ENCODE assay signal across 8 mouse cellular contexts in genomic region chr6:86141820-86142219, GRCm38 (mm10). TPM values are rescaled to one million over a fixed set of nuclear protein-coding genes. Genes with fewer than 3 reads are reported as not detected.
DNase-seq lines count a peak whose midpoint lies in the region; ATAC-seq and TF ChIP-seq lines count a peak whose summit lies in the region.

No protein-coding gene starts in this region.

- no peaks in the 10 kb centered on the region for H3K36me3 ChIP-seq in CH12.LX (replicated peaks in 1 of 2; ENCODE audit: control insufficient read depth in 1 of 2, insufficient read depth in 1 of 2, low read length in 1 of 2)
- H3K36me3 ChIP-seq in forebrain, embryonic 12.5 days (replicated peaks), result no peaks in the 10 kb centered on the region

- no peak for TF ChIP-seq EP300 in CH12.LX (IDR thresholded peaks at IDR 0.05; ENCODE audit: low read length)

- H3K9me3 ChIP-seq in CH12.LX (replicated peaks; ENCODE audit: low read length), result peaks cover 8% of the 10 kb centered on the region
- no peaks in the 10 kb centered on the region for H3K9me3 ChIP-seq in forebrain, embryonic 12.5 days

- H3K9ac ChIP-seq in CH12.LX (ENCODE audit: insufficient read depth, low read depth), result no peak overlapping the region
- no peak overlapping the region for H3K9ac ChIP-seq in forebrain, embryonic 12.5 days

- H3K27ac ChIP-seq in CH12.LX (ENCODE audit: insufficient read depth, low read depth), result no peak overlapping the region
- H3K27ac ChIP-seq in forebrain, embryonic 12.5 days, result no peak overlapping the region

- dilution Hi-C loops in CH12.LX (cut with MboI; ENCODE audit: extremely low pct_ligation_motif_present, extremely low pct_unique_long_range_greater_than_20kb, low sequenced_read_pairs), result no loop called here

- H3K4me2 ChIP-seq in CH12.LX (ENCODE audit: insufficient read depth, low read depth, poor library complexity, severe bottlenecking), result no peak overlapping the region
- no peak overlapping the region for H3K4me2 ChIP-seq in forebrain, embryonic 12.5 days

- no peaks in the 10 kb centered on the region for H3K4me1 ChIP-seq in CH12.LX (ENCODE audit: control insufficient read depth in 1 of 2, insufficient read depth in 2 of 2)
- peaks cover 2% of the 10 kb centered on the region; the same call in 1 of the 2 replicates for H3K4me1 ChIP-seq in forebrain, embryonic 12.5 days

- TF ChIP-seq RAD21 in CH12.LX (IDR thresholded peaks at IDR 0.05; ENCODE audit: low read depth, low read length), result peak; percentile 21

- peaks cover 51% of the 10 kb centered on the region for H3K27me3 ChIP-seq in CH12.LX (replicated peaks)
- no peaks in the 10 kb centered on the region for H3K27me3 ChIP-seq in forebrain, embryonic 12.5 days

- peak; percentile 39 for DNase-seq in 3134 (ENCODE audit: extremely low read depth, insufficient read length, low spot score)
- DNase-seq in CH12.LX (ENCODE audit: extremely low read depth), result peak; percentile 44
- peak; percentile 92 for DNase-seq in brain, embryonic 14.5 days (ENCODE audit: low read depth)
- DNase-seq in kidney, postnatal 10 days, result peak; percentile 87
- peak; percentile 69 for DNase-seq in lung, postnatal 25 days (ENCODE audit: low spot score)
- DNase-seq in right cerebral cortex, postnatal 4 days, result peak; percentile 82

- 14% methylated on average over 3 of the region's 3 CpGs for WGBS in forebrain, embryonic 12.5 days

- peak; percentile 36; the same call in 1 of the 2 replicates for ATAC-seq in forebrain, embryonic 12.5 days (ENCODE audit: low FRiP score)
- no peak for ATAC-seq in monocyte, adult 5-6 weeks (replicated peaks; ENCODE audit: insufficient number of reproducible peaks, low FRiP score, low TSS enrichment, poor library complexity, severe bottlenecking)

- TF ChIP-seq POLR2A in CH12.LX (IDR thresholded peaks at IDR 0.05; ENCODE audit: low read depth, low read length), result no peak
- no peak for TF ChIP-seq POLR2A in brain, embryonic 14.5 days (IDR thresholded peaks at IDR 0.05; ENCODE audit: borderline replicate concordance, extremely low read depth, insufficient read depth, insufficient read length, poor library complexity, severe bottlenecking)

- in situ Hi-C loops in CH12.LX (cut with MboI; ENCODE audit: low pct_ligation_motif_present, low pct_unique_long_range_greater_than_20kb, low sequenced_read_pairs), result no loop called here

- no peak overlapping the region for H3K4me3 ChIP-seq in CH12.LX (replicated peaks in 1 of 3; ENCODE audit: low read depth in 2 of 3, low read length in 2 of 3, poor library complexity in 1 of 3)
- H3K4me3 ChIP-seq in forebrain, embryonic 12.5 days (replicated peaks), result no peak overlapping the region

- no peaks in the 10 kb centered on the region for H3K79me2 ChIP-seq in CH12.LX (replicated peaks; ENCODE audit: control insufficient read depth, extremely low read depth, insufficient read depth, poor library complexity, severe bottlenecking)

- peak; percentile 52 to 71 for TF ChIP-seq CTCF in CH12.LX (conservative IDR thresholded peaks at IDR 0.05 in 1 of 2, IDR thresholded peaks at IDR 0.05 in 1 of 2; ENCODE audit: low read depth in 2 of 2, low read length in 2 of 2)
- TF ChIP-seq CTCF in brain, embryonic 14.5 days (IDR thresholded peaks at IDR 0.05; ENCODE audit: borderline replicate concordance, extremely low read depth, insufficient read depth, insufficient read length), result peak; percentile 76; the same call in 1 of the 2 replicates

TF ChIP-seq in CH12.LX, 34 proteins besides CTCF, POLR2A, EP300 and RAD21:
- TF ChIP-seq SMC3 (IDR thresholded peaks at IDR 0.05; ENCODE audit: low read depth, low read length) (peak; percentile 65), PAX5 (IDR thresholded peaks at IDR 0.05; ENCODE audit: low read length) (no peak), USF2 (conservative IDR thresholded peaks at IDR 0.05; ENCODE audit: low read depth, low read length) (no peak), ZNF384 (IDR thresholded peaks at IDR 0.05; ENCODE audit: low read depth, low read length) (no peak), MYC (IDR thresholded peaks at IDR 0.05; ENCODE audit: low read depth, low read length) (no peak)

RNA-seq across cellular contexts. Expression of gene Tgfa, which starts 53.2 kb away (rescaled TPM):
- total RNA-seq in CH12.LX (2012; rRNA removed) (not detected in 2 replicates), CH12.LX (2014; rRNA removed) (not detected in 2 replicates)
- polyA plus RNA-seq in CH12.LX (2012; ENCODE audit: insufficient read length, low read depth), result not detected in 2 replicates
- 5.3 and 10.0 TPM in 2 replicates for polyA plus RNA-seq in brain, embryonic 14.5 days (2012; rRNA removed)
- polyA plus RNA-seq in forebrain, embryonic 12.5 days (2016; fragmentation: Nextera tagmentation; extraction: Ambion mirVana), result 3.0 and 4.3 TPM in 2 replicates
- 0.10 TPM in 1 of 3 replicates, not detected in the others for total RNA-seq in monocyte, adult 5-6 weeks (2017)

Comparison
In these comparisons a context has a peak if more than half of its experiments do, and no peak if none do; other contexts are left out.
1. DNase-seq: peak in every context shown above with its lines; median percentile 92 in brain, embryonic 14.5 days; 87 in kidney, postnatal 10 days; 82 in right cerebral cortex, postnatal 4 days; 69 in lung, postnatal 25 days; 44 in CH12.LX; 39 in 3134.